Mouse (Mus musculus) retina, adult 2 months (tissue): ENCODE data around the gene Hist1h2aa.
A peak's percentile ranks its signal among the peaks of the same experiment; 100 is the strongest.

Source experiments
- DNase-seq: peaks from one replicate; pipeline ENCODE4 v3.0.0-alpha.2; 2012; ENCODE audit warnings: low read depth, low spot score

Hist1h2aa gene

GRCm38 (mm10) chr13:23934211-23934520 is at the start of gene Hist1h2aa:
Hist1h2aa (plus strand) TSS chr13:23934462.
- DNase-seq = no peak

- peak; percentile 29 for DNase-seq
These were observed 48.7 kb upstream of the Hist1h2aa start for GRCm38 (mm10) chr13:23885540-23885939.

GRCm38 (mm10) chr13:23887026-23887725 is 47.1 kb upstream of the Hist1h2aa start:
- no peak for DNase-seq

- no peak for DNase-seq
These were observed 45.2 kb upstream of the Hist1h2aa start for GRCm38 (mm10) chr13:23889011-23889605.

GRCm38 (mm10) chr13:23892592-23893268 is 41.5 kb upstream of the Hist1h2aa start:
- DNase-seq = peak; percentile 77

GRCm38 (mm10) chr13:23893269-23893593 is 41.0 kb upstream of the Hist1h2aa start:
- DNase-seq = peak; percentile 38

GRCm38 (mm10) chr13:23898242-23898641 is 36.0 kb upstream of the Hist1h2aa start:
- DNase-seq = no peak

GRCm38 (mm10) chr13:23906906-23907305 is 27.4 kb upstream of the Hist1h2aa start:
- no peak for DNase-seq

GRCm38 (mm10) chr13:23910121-23910520 is 24.1 kb upstream of the Hist1h2aa start:
- no peak for DNase-seq

GRCm38 (mm10) chr13:23911335-23911734 is 22.9 kb upstream of the Hist1h2aa start:
- DNase-seq = no peak

- DNase-seq = no peak
These were observed 20.4 kb upstream of the Hist1h2aa start for GRCm38 (mm10) chr13:23913791-23914306.

- DNase-seq = no peak
These were observed 19.7 kb upstream of the Hist1h2aa start, which contains the start of gene Slc17a4 for GRCm38 (mm10) chr13:23914376-23915167. Slc17a4 (minus strand) TSS chr13:23915009.

GRCm38 (mm10) chr13:23916132-23916531 is 18.1 kb upstream of the Hist1h2aa start:
- DNase-seq = no peak

- DNase-seq = no peak
These were observed 16.6 kb upstream of the Hist1h2aa start for GRCm38 (mm10) chr13:23917674-23918073.

- no peak for DNase-seq
These were observed 8.5 kb upstream of the Hist1h2aa start for GRCm38 (mm10) chr13:23925792-23926191.

GRCm38 (mm10) chr13:23928637-23929036 is 5.6 kb upstream of the Hist1h2aa start:
- DNase-seq = no peak

- no peak for DNase-seq
These were observed 3.8 kb upstream of the Hist1h2aa start for GRCm38 (mm10) chr13:23930461-23930860.

- DNase-seq = peak; percentile 54
These were observed 3.4 kb upstream of the Hist1h2aa start for GRCm38 (mm10) chr13:23930904-23931303.

- DNase-seq = no peak
These were observed 646 bp upstream of the Hist1h2aa start, which contains the start of gene Hist1h2ba for GRCm38 (mm10) chr13:23933421-23934210. Hist1h2ba (minus strand) TSS chr13:23934156.

GRCm38 (mm10) chr13:23938699-23939098 is 4.4 kb downstream of the Hist1h2aa start:
- no peak for DNase-seq

- DNase-seq = no peak
These were observed 6.0 kb downstream of the Hist1h2aa start for GRCm38 (mm10) chr13:23940291-23940690.
